Mouse (Mus musculus): ENCODE measurements at regions not wholly inside any gene's neighbourhood (a gene's known extent, or its start where the extent isn't known, plus 50 kb on each side); places are given as distances from the start of the nearest gene placed in this dataset.

GRCm38 (mm10) chr5:47318147-47318546 is 664.8 kb upstream of the Slit2 start:
- TF ChIP-seq EP300 (IDR thresholded peaks at IDR 0.05; ENCODE audit: low read depth), result no peak
- TF ChIP-seq CTCF (IDR thresholded peaks at IDR 0.05; ENCODE audit: low read depth), result no peak

Measured in heart, postnatal 0 days (tissue).